Mouse (Mus musculus) heart, postnatal 36 days (tissue): ENCODE results near the gene Gm6509. TPM values are rescaled to one million over a fixed set of nuclear protein-coding genes. Genes with fewer than 3 reads are reported as not detected.
"Not testable (repeated sequence)": the region's sequence is repeated elsewhere in the genome, so short reads cannot be mapped to it uniquely, and the experiment has no call there.

Source experiments
- DNase-seq, 2 experiments: peaks; one replicate each; pipeline ENCODE4 v3.0.0; 2021 to 2022
- intact Hi-C: fragments of 180-260 bp; cut with DNase I; formaldehyde crosslinking; loops from one replicate; pipeline ENCODE4 v1.15.1; 2025
- total RNA-seq, 2 experiments: library from RNA; stranded (reverse); gene quantifications; 2 replicates each; pipeline ENCODE4 v1.2.3; 2021

Gm6509 gene
- not detected for total RNA-seq

DNA sequence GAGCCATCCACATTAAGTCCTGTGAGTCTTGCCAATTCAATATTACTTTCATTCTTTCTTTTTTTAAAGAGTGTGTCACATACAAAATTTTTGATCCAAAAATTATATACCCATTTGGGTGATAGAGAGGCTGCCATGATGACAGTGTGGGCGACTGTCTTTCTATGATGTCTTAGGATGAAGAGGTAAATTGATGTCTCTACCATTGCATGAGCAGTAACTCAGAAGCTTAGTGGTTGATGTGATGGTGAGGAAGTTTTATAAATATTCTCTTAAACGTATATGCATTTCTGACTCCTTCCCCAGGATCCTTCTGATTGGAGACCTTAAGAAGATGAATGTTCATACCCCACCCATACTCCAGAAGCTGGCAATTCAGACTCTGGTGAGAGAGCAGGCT is at the start of gene Gm6509:
Gene Gm6509 (plus strand): TSS at position 301 of the 400 bp plus-strand sequence.
- DNase-seq, intact Hi-C loops: not testable (repeated sequence)

DNA sequence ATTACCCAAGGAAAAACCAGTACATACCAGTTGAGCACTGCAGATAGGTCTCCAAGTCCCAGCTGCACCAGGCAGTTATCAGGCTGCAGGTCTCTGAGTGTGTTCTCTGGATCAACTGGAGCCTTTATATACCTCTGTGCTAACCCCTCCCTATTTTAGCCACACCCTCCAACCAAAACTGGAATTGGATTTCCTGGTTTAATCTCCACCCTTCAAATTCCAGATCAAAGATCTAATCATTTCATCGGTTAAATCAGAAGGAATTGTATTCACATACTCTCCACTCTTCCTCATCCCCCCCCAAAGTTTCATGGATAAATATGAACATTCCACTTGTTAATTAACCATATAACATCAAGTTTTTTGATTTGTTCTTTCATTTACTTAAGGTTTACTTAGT is 7.5 kb upstream of the Gm6509 start, which contains the start of gene Gm3147:
Gene Gm3147 (minus strand): TSS at position 101 of the 400 bp plus-strand sequence.
- not testable (repeated sequence) for DNase-seq

DNA sequence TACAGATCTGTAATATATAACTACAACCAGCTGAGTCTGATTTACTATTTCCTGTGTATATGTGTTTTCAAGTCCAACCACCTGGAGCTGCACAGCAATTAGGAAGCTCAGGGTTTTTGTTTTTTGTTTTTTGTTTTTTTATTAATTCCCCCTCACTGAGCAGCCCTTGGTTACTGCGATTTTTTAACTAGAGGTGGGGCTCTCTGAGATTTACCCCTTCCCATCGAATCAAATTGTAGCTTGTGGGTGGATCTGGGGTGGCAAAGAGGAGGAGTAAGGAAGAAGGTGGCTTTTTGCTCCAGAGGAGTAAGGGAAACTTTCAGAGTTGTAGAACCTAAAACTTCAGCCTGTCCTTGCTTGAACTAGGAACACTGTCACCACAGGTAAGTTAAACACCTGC is 24.3 kb downstream of the Gm6509 start, which contains the start of gene Gm6205:
Gene Gm6205 (plus strand): TSS at position 301 of the 400 bp plus-strand sequence.
- DNase-seq, intact Hi-C loops: not testable (repeated sequence)

More for the DNA sequence above, 7.5 kb upstream of the Gm6509 start, which contains the start of gene Gm3147:
- intact Hi-C loops: not testable (repeated sequence)

Other genes starting within 250 kb of the Gm6509 start
- gene Gm7682, start 178.2 kb upstream of the Gm6509 start, total RNA-seq: not detected
- gene Gm3139, start 97.7 kb upstream of the Gm6509 start, total RNA-seq: not detected
- not detected for gene Gm3147, start 7.6 kb upstream of the Gm6509 start, total RNA-seq
- gene Gm6205, start 24.4 kb downstream of the Gm6509 start, total RNA-seq: not detected
- gene Gm3183, start 241.5 kb downstream of the Gm6509 start, total RNA-seq: not detected